ENCODE assay signal across 17 mouse cellular contexts in the genomic region with DNA sequence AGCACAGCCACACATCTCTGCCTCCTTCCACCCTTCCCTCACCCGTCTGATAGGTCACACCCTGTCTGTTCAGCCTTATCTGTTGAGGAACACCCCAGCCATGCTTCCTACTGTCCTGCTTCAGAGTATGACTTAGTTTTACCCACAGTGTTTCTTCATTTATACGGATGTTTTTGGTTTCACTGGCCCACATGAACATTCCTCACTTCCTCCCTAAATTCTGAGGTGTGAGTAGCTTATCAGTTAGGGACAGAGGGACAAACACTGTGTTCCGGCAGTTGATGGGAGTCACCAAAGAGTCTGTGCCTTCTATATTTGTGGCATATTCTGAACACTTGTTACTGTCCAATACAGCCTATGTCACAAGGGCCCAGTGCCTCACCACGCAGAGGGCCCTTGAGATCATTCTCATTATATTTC.
A peak's percentile ranks its signal among the peaks of the same experiment; 100 is the strongest.
DNase-seq lines count a peak whose midpoint lies in the region; ATAC-seq and TF ChIP-seq lines count a peak whose summit lies in the region.
"Had no signal": no experiment of that assay in that cellular context is flagged by ENCODE, and none has a peak within 500 bp of the region (broad histone marks: within the 10 kb centered on the region; RNA-seq: fewer than 3 reads in every experiment).

No protein-coding gene starts in this region.

- no peak overlapping the region for H3K27ac ChIP-seq in kidney, embryonic 15.5 days
- H3K27ac ChIP-seq in liver, embryonic 12.5 days: peak overlapping the region; percentile 97
- no peak overlapping the region for H3K27ac ChIP-seq in gastrocnemius, adult 2 months
- H3K27ac ChIP-seq: embryonic facial prominence, embryonic 15.5 days; layer of hippocampus, adult 2 months had no signal

- no peak overlapping the region for H3K9ac ChIP-seq in kidney, embryonic 15.5 days
- peak overlapping the region; percentile 53 for H3K9ac ChIP-seq in liver, embryonic 12.5 days
- H3K9ac ChIP-seq: embryonic facial prominence, embryonic 15.5 days; forebrain, postnatal 0 days had no signal

- intact Hi-C loops in gastrocnemius, adult 2 months (cut with DNase I): no loop called here

- WGBS in kidney, embryonic 15.5 days: 85% methylated on average over 4 of the region's 4 CpGs
- 10% methylated on average over 4 of the region's 4 CpGs for WGBS in liver, embryonic 12.5 days (ENCODE audit: insufficient replicate concordance)

- ATAC-seq in kidney, embryonic 15.5 days (replicated peaks; ENCODE audit: low FRiP score): peak; percentile 89; the same call in 1 of the 2 replicates
- ATAC-seq in liver, embryonic 12.5 days: peak; percentile 100
- ATAC-seq: activated CD4-positive, CD25-positive, alpha-beta regulatory T cell, adult 4 months; forebrain, postnatal 0 days; lung, postnatal 0 days had no signal

- H3K9me3 ChIP-seq in kidney, embryonic 15.5 days (replicated peaks): no peaks in the 10 kb centered on the region
- H3K9me3 ChIP-seq in liver, embryonic 12.5 days (replicated peaks): no peaks in the 10 kb centered on the region
- H3K9me3 ChIP-seq: embryonic facial prominence, embryonic 15.5 days had no signal

- TF ChIP-seq CTCF in gastrocnemius, adult 2 months (IDR thresholded peaks at IDR 0.05): no peak

- H3K4me2 ChIP-seq in kidney, embryonic 15.5 days: no peak overlapping the region
- peak overlapping the region; percentile 59 for H3K4me2 ChIP-seq in liver, embryonic 12.5 days
- H3K4me2 ChIP-seq: embryonic facial prominence, embryonic 15.5 days had no signal

- H3K36me3 ChIP-seq in kidney, embryonic 15.5 days: no peaks in the 10 kb centered on the region
- no peaks in the 10 kb centered on the region for H3K36me3 ChIP-seq in liver, embryonic 12.5 days
- H3K36me3 ChIP-seq: embryonic facial prominence, embryonic 15.5 days had no signal

- H3K4me1 ChIP-seq in kidney, embryonic 15.5 days: no peaks in the 10 kb centered on the region
- H3K4me1 ChIP-seq in liver, embryonic 12.5 days: peaks cover 48% of the 10 kb centered on the region
- H3K4me1 ChIP-seq: embryonic facial prominence, embryonic 15.5 days had no signal

- no peaks in the 10 kb centered on the region for H3K27me3 ChIP-seq in kidney, embryonic 15.5 days
- H3K27me3 ChIP-seq in liver, embryonic 12.5 days (replicated peaks): no peaks in the 10 kb centered on the region
- H3K27me3 ChIP-seq: embryonic facial prominence, embryonic 15.5 days had no signal

- no peak for DNase-seq in kidney, postnatal 25 days
- peak; percentile 53 for DNase-seq in c-Kit-positive CD71-positive TER-119-negative erythroid progenitor cells, embryonic 14.5 days (ENCODE audit: low read depth)
- peak; percentile 56 to 63 for DNase-seq in spleen, postnatal 4 days (ENCODE audit: low spot score in 2 of 2)
- DNase-seq in left cerebral cortex, adult 8-10 months (ENCODE audit: low spot score in 2 of 2): no peak
- no peak for DNase-seq in urinary bladder, postnatal 36 days (ENCODE audit: low spot score in 2 of 2)
- DNase-seq in gastrocnemius, adult 2 months: no peak
- DNase-seq: cerebellum, postnatal 36 days; forebrain, postnatal 0 days; gastrocnemius, postnatal 25 days; heart, postnatal 14 days; midbrain, embryonic 14.5 days had no signal

- no peak overlapping the region for H3K4me3 ChIP-seq in kidney, embryonic 15.5 days (replicated peaks)
- no peak overlapping the region; the same call in 1 of the 2 replicates for H3K4me3 ChIP-seq in liver, embryonic 12.5 days
- no peak overlapping the region for H3K4me3 ChIP-seq in gastrocnemius, adult 2 months
- H3K4me3 ChIP-seq: embryonic facial prominence, embryonic 15.5 days; layer of hippocampus, adult 2 months had no signal

Comparison
In these comparisons a context has a peak if more than half of its experiments do, and no peak if none do; other contexts are left out.
1. DNase-seq: peak in c-Kit-positive CD71-positive TER-119-negative erythroid progenitor cells, embryonic 14.5 days (single experiment) and spleen, postnatal 4 days (2 of 2); none in kidney, postnatal 25 days (0 of 2), left cerebral cortex, adult 8-10 months (0 of 2), urinary bladder, postnatal 36 days (0 of 2) and gastrocnemius, adult 2 months (single experiment).